Mouse (Mus musculus): ENCODE measurements at regions not wholly inside any gene's neighbourhood (a gene's known extent, or its start where the extent isn't known, plus 50 kb on each side); places are given as distances from the start of the nearest gene placed in this dataset.

DNA sequence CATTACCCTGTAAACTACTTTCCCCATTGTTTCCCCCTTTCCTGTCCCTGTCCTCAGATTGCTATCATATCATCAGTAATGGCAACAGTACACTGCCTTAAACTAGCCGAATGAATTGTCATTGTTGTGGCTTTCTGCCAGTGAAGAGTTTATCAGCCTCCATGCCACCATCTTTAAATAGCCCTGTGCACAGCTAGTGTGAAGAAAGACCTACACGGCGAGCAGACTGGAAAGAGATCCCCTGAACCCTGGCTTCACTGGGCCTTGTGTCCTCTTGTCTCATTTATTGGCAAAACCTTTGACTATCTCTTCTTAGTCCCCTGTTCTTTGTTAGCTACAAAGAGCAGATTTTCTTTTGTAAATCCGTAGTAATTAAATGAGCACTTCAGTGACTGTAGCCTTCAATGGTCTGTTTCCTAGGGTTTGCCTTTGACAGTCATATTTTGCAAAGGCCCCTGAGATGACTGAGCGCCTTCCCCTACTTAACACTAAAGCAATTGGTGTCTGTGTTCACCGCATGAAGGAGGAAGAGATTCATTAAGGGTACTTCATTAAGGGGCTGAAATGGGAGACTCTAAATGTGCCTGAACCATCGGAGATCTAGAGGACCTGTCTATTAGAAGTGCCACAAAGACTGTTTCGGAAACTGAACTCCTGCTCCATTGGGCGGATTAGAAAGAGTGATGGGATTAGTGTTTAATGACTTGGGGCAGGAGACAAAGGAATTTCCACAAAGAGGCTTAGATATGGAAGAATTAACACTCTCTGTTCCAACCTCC lies 74.4 kb upstream of the Meis1 start:
- no peak for TF ChIP-seq CTCF (IDR thresholded peaks at IDR 0.05; ENCODE audit: borderline replicate concordance, insufficient read depth, low read length)
- no peak for TF ChIP-seq POLR2A (IDR thresholded peaks at IDR 0.05; ENCODE audit: low read depth, low read length)

Measured in embryonic fibroblast, embryonic 13.5 days (primary cell).